Mouse (Mus musculus) stomach, postnatal 0 days (tissue): Measurements from ENCODE around the gene Sebox.

Source experiments
- CTCF ChIP-seq: IDR thresholded peaks from 2 replicates; pipeline ENCODE4 v1.5.1; 2016; ENCODE audit warnings: antibody characterized with exemption, low read depth, mild to moderate bottlenecking, moderate library complexity
- EP300 ChIP-seq: optimal IDR thresholded peaks from 2 replicates; pipeline ENCODE3; 2016; ENCODE audit warnings: antibody characterized with exemption

DNA sequence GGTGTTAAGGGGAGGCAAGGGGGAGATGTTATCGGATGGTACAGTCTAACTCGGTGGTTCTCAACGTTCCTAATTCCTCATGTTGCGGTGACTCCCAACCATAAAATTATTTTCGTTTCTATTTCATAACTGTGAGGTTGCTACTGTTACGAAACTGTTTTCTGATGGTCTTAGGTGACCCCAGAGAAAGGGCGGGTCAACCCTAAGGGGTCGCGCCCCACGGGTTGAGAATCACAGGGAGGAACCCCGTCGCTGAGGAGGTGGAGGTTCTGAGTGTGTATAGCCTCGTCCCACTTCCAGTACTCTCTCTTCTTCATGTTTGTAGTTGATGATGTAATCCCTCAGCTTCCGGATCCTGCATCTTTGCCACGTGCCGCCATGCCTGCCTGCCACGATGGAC is 44.5 kb upstream of the Sebox start:
- no peak for TF ChIP-seq CTCF
- TF ChIP-seq EP300, result no peak
